Mouse (Mus musculus): ENCODE data around the gene Bpifb5. TPM values are rescaled to one million over a fixed set of nuclear protein-coding genes. Genes with fewer than 3 reads are reported as not detected.
"Not testable (repeated sequence)": the region's sequence is repeated elsewhere in the genome, so short reads cannot be mapped to it uniquely, and the experiment has no call there.

Bpifb5 gene
- polyA plus RNA-seq, 2 experiments = 0.48 to 0.74 TPM

- 87% methylated on average over 6 of the region's 6 CpGs for WGBS
- Histone ChIP-seq H3K36me3 (ENCODE audit: control insufficient read depth, insufficient read depth, low read length) (no peaks in the 10 kb centered on the region), H3K4me1 (ENCODE audit: control insufficient read depth, insufficient read depth, low read length) (no peaks in the 10 kb centered on the region), H3K9ac (ENCODE audit: low read depth, low read length, severe bottlenecking) (no peak overlapping the region), H3K9me3 (ENCODE audit: control insufficient read depth, low read length) (no peaks in the 10 kb centered on the region), H3K27ac (replicated peaks; ENCODE audit: low read depth, low read length) (no peak overlapping the region), H3K4me2 (replicated peaks; ENCODE audit: low read depth, low read length, severe bottlenecking) (no peak overlapping the region), H3K4me3 (replicated peaks; ENCODE audit: low read length) (no peak overlapping the region), H3K27me3 (ENCODE audit: control insufficient read depth, insufficient read depth, low read length) (no peaks in the 10 kb centered on the region)
- no peak for DNase-seq (ENCODE audit: low spot score)
- ATAC-seq (ENCODE audit: low FRiP score, low read depth) = no peak
- no peak for TF ChIP-seq POLR2A (IDR thresholded peaks at IDR 0.05; ENCODE audit: borderline replicate concordance, extremely low read depth, insufficient read depth, insufficient read length)
These were observed 9.9 kb downstream of the Bpifb5 start for GRCm38 (mm10) chr2:154233426-154233825.

GRCm38 (mm10) chr2:154240771-154241170 is 17.2 kb downstream of the Bpifb5 start:
- Histone ChIP-seq H3K27me3 (ENCODE audit: control insufficient read depth, insufficient read depth, low read length) (no peaks in the 10 kb centered on the region), H3K4me3 (replicated peaks; ENCODE audit: low read length) (no peak overlapping the region), H3K27ac (replicated peaks; ENCODE audit: low read depth, low read length) (no peak overlapping the region), H3K4me2 (replicated peaks; ENCODE audit: low read depth, low read length, severe bottlenecking) (no peak overlapping the region), H3K9ac (ENCODE audit: low read depth, low read length, severe bottlenecking) (no peak overlapping the region), H3K36me3 (ENCODE audit: control insufficient read depth, insufficient read depth, low read length) (no peaks in the 10 kb centered on the region), H3K4me1 (ENCODE audit: control insufficient read depth, insufficient read depth, low read length) (no peaks in the 10 kb centered on the region), H3K9me3 (ENCODE audit: control insufficient read depth, low read length) (no peaks in the 10 kb centered on the region)
- DNase-seq (ENCODE audit: low spot score) (no peak), ATAC-seq (ENCODE audit: low FRiP score, low read depth) (no peak)
- TF ChIP-seq POLR2A (IDR thresholded peaks at IDR 0.05; ENCODE audit: borderline replicate concordance, extremely low read depth, insufficient read depth, insufficient read length) = no peak
- 83% methylated on average over 6 of the region's 6 CpGs for WGBS

GRCm38 (mm10) chr2:154242726-154243125 is 19.2 kb downstream of the Bpifb5 start:
- ATAC-seq (ENCODE audit: low FRiP score, low read depth); H3K27ac ChIP-seq (replicated peaks; ENCODE audit: low read depth, low read length); H3K9me3 ChIP-seq (ENCODE audit: control insufficient read depth, low read length); H3K36me3 ChIP-seq (ENCODE audit: control insufficient read depth, insufficient read depth, low read length); H3K9ac ChIP-seq (ENCODE audit: low read depth, low read length, severe bottlenecking); DNase-seq (ENCODE audit: low spot score); H3K27me3 ChIP-seq (ENCODE audit: control insufficient read depth, insufficient read depth, low read length); H3K4me2 ChIP-seq (replicated peaks; ENCODE audit: low read depth, low read length, severe bottlenecking); H3K4me1 ChIP-seq (ENCODE audit: control insufficient read depth, insufficient read depth, low read length); H3K4me3 ChIP-seq (replicated peaks; ENCODE audit: low read length): not testable (repeated sequence)
- 96% methylated on average over 10 of the region's 12 CpGs for WGBS

GRCm38 (mm10) chr2:154243356-154244036 is 20.0 kb downstream of the Bpifb5 start:
- H3K4me1 ChIP-seq (ENCODE audit: control insufficient read depth, insufficient read depth, low read length) = no peaks in the 10 kb centered on the region
- ATAC-seq (ENCODE audit: low FRiP score, low read depth) = no peak
- H3K9me3 ChIP-seq (ENCODE audit: control insufficient read depth, low read length) = no peaks in the 10 kb centered on the region
- no peaks in the 10 kb centered on the region for H3K36me3 ChIP-seq (ENCODE audit: control insufficient read depth, insufficient read depth, low read length)
- DNase-seq (ENCODE audit: low spot score) = no peak
- H3K4me2 ChIP-seq (replicated peaks; ENCODE audit: low read depth, low read length, severe bottlenecking) = no peak overlapping the region
- no peak overlapping the region for H3K9ac ChIP-seq (ENCODE audit: low read depth, low read length, severe bottlenecking)
- no peaks in the 10 kb centered on the region for H3K27me3 ChIP-seq (ENCODE audit: control insufficient read depth, insufficient read depth, low read length)
- no peak overlapping the region for H3K4me3 ChIP-seq (replicated peaks; ENCODE audit: low read length)
- WGBS = 85% methylated on average over 10 of the region's 10 CpGs
- TF ChIP-seq POLR2A (IDR thresholded peaks at IDR 0.05; ENCODE audit: borderline replicate concordance, extremely low read depth, insufficient read depth, insufficient read length) = no peak
- no peak overlapping the region for H3K27ac ChIP-seq (replicated peaks; ENCODE audit: low read depth, low read length)

- 92% methylated on average over 5 of the region's 5 CpGs for WGBS
These were observed 21.8 kb downstream of the Bpifb5 start for GRCm38 (mm10) chr2:154245322-154245721.

GRCm38 (mm10) chr2:154255254-154255653 is 31.7 kb downstream of the Bpifb5 start:
- not testable (repeated sequence) for H3K36me3 ChIP-seq (ENCODE audit: control insufficient read depth, insufficient read depth, low read length); H3K9me3 ChIP-seq (ENCODE audit: control insufficient read depth, low read length); H3K4me3 ChIP-seq (replicated peaks; ENCODE audit: low read length); H3K27me3 ChIP-seq (ENCODE audit: control insufficient read depth, insufficient read depth, low read length); H3K27ac ChIP-seq (replicated peaks; ENCODE audit: low read depth, low read length); ATAC-seq (ENCODE audit: low FRiP score, low read depth); H3K4me2 ChIP-seq (replicated peaks; ENCODE audit: low read depth, low read length, severe bottlenecking); H3K9ac ChIP-seq (ENCODE audit: low read depth, low read length, severe bottlenecking); H3K4me1 ChIP-seq (ENCODE audit: control insufficient read depth, insufficient read depth, low read length); DNase-seq (ENCODE audit: low spot score)
- WGBS = 94% methylated on average over 2 of the region's 4 CpGs

More at GRCm38 (mm10) chr2:154245322-154245721, 21.8 kb downstream of the Bpifb5 start:
- H3K27ac ChIP-seq (replicated peaks; ENCODE audit: low read depth, low read length) = no peak overlapping the region
- H3K4me3 ChIP-seq (replicated peaks; ENCODE audit: low read length) = no peak overlapping the region
- H3K9me3 ChIP-seq (ENCODE audit: control insufficient read depth, low read length) = no peaks in the 10 kb centered on the region
- no peak overlapping the region for H3K9ac ChIP-seq (ENCODE audit: low read depth, low read length, severe bottlenecking)
- H3K4me1 ChIP-seq (ENCODE audit: control insufficient read depth, insufficient read depth, low read length) = no peaks in the 10 kb centered on the region
- ATAC-seq (ENCODE audit: low FRiP score, low read depth) = no peak
- H3K27me3 ChIP-seq (ENCODE audit: control insufficient read depth, insufficient read depth, low read length) = no peaks in the 10 kb centered on the region
- no peak for TF ChIP-seq POLR2A (IDR thresholded peaks at IDR 0.05; ENCODE audit: borderline replicate concordance, extremely low read depth, insufficient read depth, insufficient read length)
- no peak overlapping the region for H3K4me2 ChIP-seq (replicated peaks; ENCODE audit: low read depth, low read length, severe bottlenecking)
- H3K36me3 ChIP-seq (ENCODE audit: control insufficient read depth, insufficient read depth, low read length) = no peaks in the 10 kb centered on the region
- DNase-seq (ENCODE audit: low spot score) = no peak
